Mouse (Mus musculus): ENCODE measurements around the gene Olfr575.
A peak's percentile ranks its signal among the peaks of the same experiment; 100 is the strongest.

The Olfr575 gene

DNA sequence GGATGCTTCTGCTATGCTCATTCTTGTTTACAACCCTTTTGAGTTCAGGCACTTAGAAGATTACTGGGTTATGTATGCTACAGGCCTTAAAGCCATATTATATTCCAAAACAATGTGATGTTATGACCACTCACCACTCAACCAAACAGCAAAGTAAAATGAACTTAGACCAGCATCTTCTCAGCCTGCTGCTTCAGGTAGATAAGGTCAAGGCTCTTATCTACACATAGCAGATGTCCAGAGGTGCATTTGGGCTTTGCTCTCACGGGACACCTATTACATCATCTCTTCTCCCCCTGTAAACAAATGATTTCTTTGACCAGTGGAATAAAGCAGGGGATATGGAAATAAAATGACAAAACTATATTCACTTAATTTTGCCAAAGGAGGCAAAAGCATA, at the start of gene Olfr575:
Gene Olfr575, minus strand, starts transcription at position 183 of the 400 bp plus-strand sequence.
- no peak for DNase-seq (ENCODE audit: low read depth, low spot score)

DNA sequence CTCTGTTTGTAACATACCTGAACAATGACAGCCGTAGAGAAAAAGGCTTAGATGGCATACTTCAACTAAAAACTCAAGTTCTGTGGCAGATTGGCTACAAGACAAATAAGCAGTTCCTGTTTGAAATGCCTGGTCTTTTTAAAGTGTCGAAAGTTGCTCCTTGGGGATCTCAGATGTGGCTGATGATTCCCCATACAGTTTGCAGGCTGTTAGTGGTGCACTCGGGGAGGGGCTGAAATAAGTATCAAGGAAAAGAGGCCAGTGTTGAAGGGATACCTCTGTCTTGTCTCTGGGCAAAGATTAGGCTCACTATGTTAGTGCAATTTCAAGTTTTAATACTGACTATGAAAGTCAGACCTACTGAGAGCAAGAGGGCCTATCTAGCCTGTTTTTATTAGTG, 30.6 kb upstream of the Olfr575 start, which contains the start of gene Olfr578:
Gene Olfr578, minus strand, starts transcription at position 101 of the 400 bp plus-strand sequence.
- no peak for DNase-seq (ENCODE audit: low read depth, low spot score)

DNA sequence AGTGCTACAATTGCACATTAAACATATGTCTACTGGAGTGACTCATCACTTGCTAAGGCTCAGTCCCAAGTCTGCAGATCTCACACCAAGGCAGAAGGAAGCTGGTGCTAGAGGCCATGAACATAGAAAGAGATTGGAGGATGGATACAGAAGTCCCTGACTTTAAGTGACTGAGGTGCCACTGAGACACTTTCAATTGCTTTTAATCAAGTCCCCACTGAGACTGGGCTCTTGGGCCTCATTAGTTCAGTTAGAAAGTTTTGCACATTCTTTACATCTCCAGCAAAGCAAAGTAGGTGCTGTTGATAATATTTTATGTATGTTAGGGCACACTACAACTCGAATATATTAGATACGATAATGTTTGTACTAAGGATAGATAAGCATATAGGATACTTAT, 17.3 kb upstream of the Olfr575 start, which contains the start of gene Olfr577:
Gene Olfr577, minus strand, starts transcription at position 101 of the 400 bp plus-strand sequence.
- no peak for DNase-seq (ENCODE audit: low read depth, low spot score)

DNA sequence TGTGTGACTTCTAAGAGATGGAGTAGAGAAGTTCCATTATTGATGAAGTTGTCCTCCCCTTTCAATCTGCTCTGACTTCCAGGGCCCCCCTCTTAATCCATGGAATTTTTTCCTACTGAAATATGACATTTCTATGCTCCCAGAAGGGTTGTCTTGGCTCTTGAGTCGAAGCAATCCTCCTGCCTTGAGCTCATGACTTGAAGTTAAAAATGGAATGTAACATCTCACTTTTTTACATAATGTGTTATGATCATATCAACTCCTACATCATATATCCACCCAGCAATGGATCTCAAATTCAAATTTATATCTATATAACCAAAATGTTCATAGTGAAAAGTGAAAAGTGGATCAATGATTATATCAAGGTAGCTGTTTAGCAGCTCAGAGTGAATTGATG, 15.8 kb upstream of the Olfr575 start:
- no peak for DNase-seq (ENCODE audit: low read depth, low spot score)

DNA sequence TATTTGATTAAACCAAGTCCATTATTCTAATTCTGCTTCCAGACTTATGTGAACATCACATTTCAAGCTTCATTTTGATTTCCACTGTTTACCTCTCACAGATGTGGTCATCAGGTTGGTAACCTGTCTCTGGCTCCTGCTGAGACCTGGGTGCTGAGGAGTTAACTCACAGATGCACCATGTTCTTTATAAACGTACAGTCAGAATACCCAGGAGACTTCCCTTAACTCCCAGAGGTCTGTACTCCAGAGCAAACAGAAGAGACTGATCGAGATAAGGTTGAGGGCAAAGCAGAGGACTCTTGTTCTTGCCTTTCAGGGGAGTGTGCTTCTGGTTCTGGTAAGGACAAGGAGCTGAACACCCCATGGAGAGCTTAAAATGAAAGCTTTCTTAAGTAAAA, 3.8 kb upstream of the Olfr575 start, which contains the start of gene Olfr576:
Gene Olfr576, plus strand, starts transcription at position 301 of the 400 bp plus-strand sequence.
- no peak for DNase-seq (ENCODE audit: low read depth, low spot score)

DNA sequence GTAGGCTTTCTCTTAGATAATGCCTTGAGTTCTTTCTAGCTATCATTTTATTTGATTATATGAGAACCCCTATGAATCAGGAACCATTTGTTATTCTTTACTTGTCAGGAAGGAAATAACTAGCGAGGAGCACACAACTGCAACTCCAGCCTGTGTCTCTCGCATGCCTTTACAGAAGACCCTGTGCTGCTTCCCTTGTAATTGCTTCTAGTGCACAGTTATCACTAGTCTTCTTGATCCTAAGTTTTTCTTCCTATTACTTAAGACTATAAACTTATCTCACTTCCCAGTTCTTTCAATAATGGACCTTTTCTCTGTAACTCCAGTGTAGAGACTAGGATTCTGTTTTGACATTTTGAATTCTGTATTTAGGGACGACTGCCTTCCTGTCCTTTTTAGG, 438 bp downstream of the Olfr575 start:
- DNase-seq (ENCODE audit: low read depth, low spot score) = no peak

DNA sequence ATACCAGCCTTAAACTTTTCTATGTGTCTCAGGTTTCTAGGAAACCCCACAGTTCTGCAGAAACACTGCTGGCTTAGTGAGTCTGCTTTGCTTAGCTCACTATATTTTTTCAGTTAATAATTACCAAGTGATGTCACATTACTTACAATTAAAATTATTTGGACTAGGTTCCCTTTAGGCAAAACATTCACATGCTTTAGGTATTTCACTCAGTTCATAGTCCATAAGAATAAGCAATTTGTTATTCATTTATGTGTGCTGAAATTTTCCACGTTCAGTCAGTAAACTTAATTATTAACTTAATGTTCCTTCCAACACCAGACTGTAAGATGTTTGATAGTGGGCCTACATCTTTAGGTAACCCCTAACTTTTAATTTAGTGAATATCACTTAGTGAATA, 7.8 kb downstream of the Olfr575 start:
- no peak for DNase-seq (ENCODE audit: low read depth, low spot score)

DNA sequence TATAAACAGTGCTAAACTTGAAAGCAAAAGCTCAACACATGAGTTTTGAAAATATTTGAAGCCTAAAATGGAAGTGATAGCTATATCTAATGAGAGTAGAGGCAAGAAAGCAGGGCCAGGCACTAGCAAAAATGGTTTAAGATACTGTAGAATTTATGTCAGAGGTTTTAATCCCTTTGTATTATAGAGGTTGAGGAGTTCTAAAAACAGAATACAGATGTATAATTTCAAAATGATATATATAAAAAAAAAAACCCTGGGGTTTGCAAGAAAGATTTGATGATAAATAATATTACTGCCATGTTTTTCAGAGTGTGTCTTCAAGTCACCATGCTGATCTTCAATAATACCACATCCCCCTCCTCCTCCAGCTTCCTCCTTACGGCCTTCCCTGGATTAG, 10.4 kb downstream of the Olfr575 start, which contains the start of gene Olfr574:
Gene Olfr574, plus strand, starts transcription at position 301 of the 400 bp plus-strand sequence.
- DNase-seq (ENCODE audit: low read depth, low spot score) = no peak

DNA sequence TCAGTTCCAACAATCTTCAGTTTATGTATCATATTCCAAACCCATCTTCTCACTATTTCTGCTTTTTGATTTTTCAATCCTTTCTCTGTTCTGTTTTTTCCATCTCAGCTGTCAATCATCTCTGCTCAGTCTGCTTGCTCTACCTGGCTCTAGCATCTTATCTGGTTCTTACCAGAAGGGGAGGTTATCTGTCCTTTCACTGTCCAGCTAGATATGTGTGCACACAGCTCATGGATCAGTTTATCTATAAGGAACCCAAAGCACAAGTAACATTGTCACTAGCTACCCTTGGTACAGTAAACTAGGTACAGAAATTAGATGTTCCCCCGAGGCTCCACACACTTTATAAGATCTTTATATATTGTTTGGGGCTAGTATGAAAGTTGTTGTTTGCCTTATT, 15.2 kb downstream of the Olfr575 start:
- no peak for DNase-seq (ENCODE audit: low read depth, low spot score)

DNA sequence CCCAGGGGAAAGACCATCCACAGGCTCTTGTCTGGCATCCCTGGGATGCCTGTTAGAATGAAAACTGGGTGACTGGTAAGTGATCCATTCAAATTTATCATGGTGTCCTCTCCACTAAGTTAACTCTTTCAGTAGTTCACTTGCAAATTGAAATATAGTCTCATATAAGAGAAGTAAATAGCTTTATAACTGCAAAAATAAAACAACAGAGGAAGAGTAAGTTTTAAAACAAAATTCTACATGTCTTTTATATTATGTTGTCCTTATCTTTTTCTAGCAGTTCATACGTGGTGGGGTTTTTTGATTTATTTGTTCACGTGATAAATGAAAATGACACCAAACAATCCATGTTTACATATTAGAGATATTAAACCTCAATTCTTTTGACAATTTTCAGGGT, 16.1 kb downstream of the Olfr575 start, which contains the start of gene Olfr573-ps1:
Gene Olfr573-ps1, minus strand, starts transcription at position 101 of the 400 bp plus-strand sequence.
- no peak for DNase-seq (ENCODE audit: low read depth, low spot score)

DNA sequence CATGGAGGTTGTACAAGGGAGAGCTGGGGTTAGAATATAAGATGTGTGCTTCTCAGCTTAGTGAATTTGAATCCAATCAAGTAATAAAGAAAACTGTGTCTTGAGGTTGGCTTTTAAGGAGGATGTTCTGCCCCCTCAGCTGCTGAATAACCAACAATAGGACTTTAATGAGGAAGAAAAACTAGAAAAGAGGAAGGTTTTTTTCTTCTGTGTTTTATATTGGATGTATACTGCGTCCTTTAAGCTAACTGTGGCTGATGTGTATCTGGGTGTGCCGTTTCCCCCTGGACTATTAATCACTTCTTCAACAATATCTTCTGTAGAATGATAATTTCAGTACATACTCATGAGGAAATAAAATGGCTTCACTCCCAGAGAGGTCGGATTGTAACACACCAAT, 31.5 kb downstream of the Olfr575 start:
- DNase-seq (ENCODE audit: low read depth, low spot score) = no peak

DNA sequence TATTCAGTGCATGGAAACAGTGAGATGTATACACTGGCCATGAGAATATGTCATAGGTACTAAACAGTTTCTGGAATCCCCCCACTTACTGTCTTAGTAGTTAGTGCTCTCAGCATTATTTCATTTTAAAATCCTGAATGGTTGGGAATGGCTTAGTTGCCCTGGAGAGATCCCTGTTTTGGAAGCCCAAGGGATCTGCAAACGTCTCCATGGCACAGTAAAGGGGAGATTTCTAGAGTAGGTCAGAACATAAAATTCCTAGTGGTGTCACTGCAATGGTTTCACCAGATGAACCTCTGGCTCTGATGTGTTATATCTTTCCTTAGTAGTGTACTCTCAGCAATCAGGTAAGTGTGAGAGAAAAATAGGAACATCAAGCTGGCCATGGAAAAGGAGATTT, 34.5 kb downstream of the Olfr575 start, which contains the start of gene Olfr572:
Gene Olfr572, plus strand, starts transcription at position 301 of the 400 bp plus-strand sequence.
- DNase-seq (ENCODE audit: low read depth, low spot score) = no peak

DNA sequence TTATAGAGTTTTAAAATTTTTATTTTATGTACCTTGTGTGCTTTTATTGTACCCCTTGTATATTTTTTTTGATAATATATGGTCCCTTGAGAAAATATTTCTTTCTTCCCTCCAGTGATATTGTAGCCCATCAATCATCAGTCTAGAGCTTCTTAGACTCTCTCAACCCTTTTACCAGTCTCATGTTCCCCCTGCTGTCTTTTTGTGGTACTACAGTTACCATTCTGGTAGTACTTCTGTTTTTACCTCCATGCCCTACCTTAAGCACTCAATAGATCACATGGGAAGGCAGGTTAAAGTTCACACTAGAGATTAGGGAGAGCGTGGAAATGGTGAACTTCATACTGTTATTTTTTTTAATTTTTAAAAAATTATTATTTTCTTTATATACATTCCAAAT, 38.9 kb downstream of the Olfr575 start:
- peak; percentile 20 for DNase-seq (ENCODE audit: low read depth, low spot score)

DNA sequence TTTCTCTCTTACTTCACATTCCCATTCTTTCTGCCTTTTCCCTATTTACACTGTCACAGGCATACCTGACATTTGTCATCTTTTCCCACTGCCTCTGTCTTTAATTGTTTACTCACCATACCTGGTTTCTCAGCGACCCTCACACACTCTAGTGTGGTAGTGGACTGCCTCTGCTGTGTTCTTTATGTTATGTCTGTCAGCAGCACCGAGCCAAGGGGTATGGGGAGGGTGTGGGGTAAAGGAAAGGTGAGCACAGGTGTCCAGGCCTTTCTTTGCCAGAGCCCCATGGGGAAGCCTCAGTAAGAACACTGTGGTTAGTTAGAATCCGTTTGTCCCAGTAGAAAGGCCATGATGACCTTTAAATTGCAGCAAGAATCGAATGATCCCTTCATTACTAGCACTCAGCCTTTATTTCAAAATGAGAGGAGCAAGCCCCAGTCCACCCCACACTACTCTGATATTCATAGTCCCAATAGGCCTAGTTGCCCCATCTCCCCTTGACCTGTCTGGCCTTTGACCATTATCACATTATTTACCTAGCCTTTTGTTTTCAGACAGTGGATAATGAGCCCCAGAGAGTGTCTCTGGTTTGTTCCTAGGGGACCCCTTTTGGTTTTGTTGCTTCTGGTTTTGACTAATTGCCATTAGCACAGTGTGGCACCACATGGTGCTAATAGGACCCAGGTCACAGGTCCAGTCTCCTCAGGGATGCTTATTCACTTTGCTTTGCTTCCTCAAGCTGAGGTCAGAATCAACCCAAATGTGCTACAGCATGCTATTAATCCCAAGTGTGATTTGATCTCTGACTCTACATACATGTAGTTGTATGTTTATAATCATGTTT, 41.3 kb downstream of the Olfr575 start, which contains the start of gene Olfr571:
Gene Olfr571, minus strand, starts transcription at position 505 of the 844 bp plus-strand sequence.
- no peak for DNase-seq (ENCODE audit: low read depth, low spot score)

DNA sequence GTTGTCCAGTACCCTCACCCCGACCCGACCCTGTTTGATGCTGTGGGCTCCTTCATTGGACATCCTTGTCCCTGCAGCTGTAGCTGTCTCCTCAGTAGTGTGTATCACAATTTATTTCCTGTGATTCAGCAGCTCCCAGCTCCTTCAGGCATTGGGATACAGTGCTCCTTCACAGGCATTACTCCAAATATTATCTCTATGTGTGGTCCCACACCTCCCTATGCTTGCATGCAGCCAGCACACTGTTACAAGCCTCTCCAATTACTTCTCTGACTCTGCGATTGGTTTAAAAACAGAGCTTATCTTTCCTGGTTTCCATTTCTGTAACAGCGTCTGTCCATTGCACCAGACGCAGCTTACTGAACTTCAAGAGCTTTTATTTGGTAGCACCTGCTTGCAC, 42.2 kb downstream of the Olfr575 start:
- no peak for DNase-seq (ENCODE audit: low read depth, low spot score)

DNA sequence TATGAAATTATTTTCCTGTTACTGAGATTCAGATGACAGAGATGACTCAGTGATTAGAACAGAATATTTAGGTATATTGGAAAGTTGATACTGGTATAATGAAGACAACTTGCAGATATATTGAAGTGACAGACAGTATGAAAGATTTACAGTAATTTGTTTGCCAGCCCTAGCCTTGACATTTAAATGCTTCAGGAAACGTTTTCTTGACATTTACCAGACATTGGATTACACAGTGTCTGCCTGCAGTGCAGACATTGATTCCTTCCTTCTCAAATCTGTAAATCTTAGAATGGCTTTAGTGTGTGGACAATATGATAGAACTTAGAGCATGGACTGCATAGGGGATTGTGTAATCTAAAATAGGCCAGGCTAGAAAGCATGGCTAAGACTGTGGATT, 43.3 kb downstream of the Olfr575 start:
- no peak for DNase-seq (ENCODE audit: low read depth, low spot score)
